ENCODE assay signal across 9 mouse cellular contexts in genomic region chr7:24642491-24642890, GRCm38 (mm10). TPM values are rescaled to one million over a fixed set of nuclear protein-coding genes. Genes with fewer than 3 reads are reported as not detected.
DNase-seq lines count a peak whose midpoint lies in the region; ATAC-seq and TF ChIP-seq lines count a peak whose summit lies in the region.
"Had no signal": no experiment of that assay in that cellular context is flagged by ENCODE, and none has a peak within 500 bp of the region (broad histone marks: within the 10 kb centered on the region; RNA-seq: fewer than 3 reads in every experiment).

No protein-coding gene starts in this region.

- 5% methylated on average over 9 of the region's 9 CpGs for WGBS in midbrain, embryonic 13.5 days

- H3K4me2 ChIP-seq in midbrain, embryonic 13.5 days (replicated peaks) = no peak overlapping the region

- H3K27ac ChIP-seq in midbrain, embryonic 13.5 days = no peak overlapping the region
- H3K27ac ChIP-seq in testis, adult 2 months (ENCODE audit: control insufficient read depth, insufficient read depth, low read depth, low read length) = no peak overlapping the region

- no peak overlapping the region for H3K4me3 ChIP-seq in midbrain, embryonic 13.5 days (replicated peaks)
- H3K4me3 ChIP-seq in testis, adult 2 months (ENCODE audit: control insufficient read depth, low read depth, low read length) = no peak overlapping the region

- no peak for TF ChIP-seq POLR2A in testis, adult 2 months (IDR thresholded peaks at IDR 0.05; ENCODE audit: control insufficient read depth, low read depth, low read length)

- ATAC-seq in cerebellum, adult (ENCODE audit: insufficient number of reproducible peaks, low FRiP score, low TSS enrichment) = no peak
- ATAC-seq in midbrain, embryonic 13.5 days = 0 out of 2 replicates have a peak, but pooled peaks have one; percentile 43

- peak; percentile 11 for DNase-seq in cerebellum, adult 9-11 months
- peak; percentile 8 for DNase-seq in right cerebral cortex, adult 18-20 months
- DNase-seq in right cerebral cortex, postnatal 36 days (ENCODE audit: low spot score in 2 of 2) = no peak
- peak; percentile 54 for DNase-seq in embryo, embryonic 9.5 days (ENCODE audit: extremely low spot score)
- DNase-seq in kidney, postnatal 4 days = peak; percentile 78 to 82

- TF ChIP-seq CTCF in testis, adult 2 months (IDR thresholded peaks at IDR 0.05; ENCODE audit: control insufficient read depth, insufficient read depth, insufficient replicate concordance, low read depth, low read length) = peak; percentile 84; the same call in 1 of the 2 replicates

- H3K27me3 ChIP-seq in midbrain, embryonic 13.5 days = peaks cover 35% of the 10 kb centered on the region
- H3K27me3 ChIP-seq in testis, adult 2 months (ENCODE audit: control insufficient read depth, insufficient read depth, low read length) = no peaks in the 10 kb centered on the region; the same call in 1 of the 2 replicates

- no peaks in the 10 kb centered on the region for H3K36me3 ChIP-seq in midbrain, embryonic 13.5 days
- no peaks in the 10 kb centered on the region for H3K36me3 ChIP-seq in testis, adult 2 months (ENCODE audit: control insufficient read depth, insufficient read depth, low read length)

- H3K9me3 ChIP-seq in midbrain, embryonic 13.5 days = no peaks in the 10 kb centered on the region

- peaks cover 14% of the 10 kb centered on the region for H3K4me1 ChIP-seq in midbrain, embryonic 13.5 days (replicated peaks)
- H3K4me1 ChIP-seq in testis, adult 2 months (ENCODE audit: control insufficient read depth, insufficient read depth, low read length) = peaks cover 15% of the 10 kb centered on the region

- no peak overlapping the region for H3K9ac ChIP-seq in midbrain, embryonic 13.5 days (replicated peaks)

RNA-seq across cellular contexts. Expression of gene Lypd3, which starts 6.1 kb away (rescaled TPM):
- polyA plus RNA-seq in midbrain, embryonic 13.5 days (2015; fragmentation: Nextera tagmentation; extraction: Ambion mirVana) = not detected in 2 replicates
- polyA plus RNA-seq in testis, adult 2 months (2012; rRNA removed) = 0.06 and 0.16 TPM in 2 replicates

RNA-seq across cellular contexts. Expression of gene Phldb3, which starts 31.9 kb away (rescaled TPM):
- not detected in 2 replicates for polyA plus RNA-seq in midbrain, embryonic 13.5 days (2015; fragmentation: Nextera tagmentation; extraction: Ambion mirVana)
- polyA plus RNA-seq in testis, adult 2 months (2012; rRNA removed) = 0.52 and 0.85 TPM in 2 replicates

RNA-seq across cellular contexts. Expression of gene Tex101, which starts 34.0 kb away (rescaled TPM):
- 0.15 TPM in 1 of 2 replicates, not detected in the other for polyA plus RNA-seq in midbrain, embryonic 13.5 days (2015; fragmentation: Nextera tagmentation; extraction: Ambion mirVana)
- polyA plus RNA-seq in testis, adult 2 months (2012; rRNA removed) = 418 and 545 TPM in 2 replicates
- polyA plus RNA-seq: stomach, embryonic 14.5 days had no signal

RNA-seq across cellular contexts. Expression of gene Zfp575, which starts 55.0 kb away (rescaled TPM):
- polyA plus RNA-seq in midbrain, embryonic 13.5 days (2015; fragmentation: Nextera tagmentation; extraction: Ambion mirVana) = 6.4 and 6.6 TPM in 2 replicates
- 0.04 and 0.06 TPM in 2 replicates for polyA plus RNA-seq in testis, adult 2 months (2012; rRNA removed)

RNA-seq across cellular contexts. Expression of gene Ethe1, which starts 55.1 kb away (rescaled TPM):
- polyA plus RNA-seq in midbrain, embryonic 13.5 days (2015; fragmentation: Nextera tagmentation; extraction: Ambion mirVana) = 13.8 and 14.7 TPM in 2 replicates
- 1.3 and 1.5 TPM in 2 replicates for polyA plus RNA-seq in testis, adult 2 months (2012; rRNA removed)

Comparison
In these comparisons a context has a peak if more than half of its experiments do, and no peak if none do; other contexts are left out.
1. DNase-seq: peak in cerebellum, adult 9-11 months (single experiment), right cerebral cortex, adult 18-20 months (single experiment), embryo, embryonic 9.5 days (single experiment) and kidney, postnatal 4 days (2 of 2); none in right cerebral cortex, postnatal 36 days (0 of 2).
2. RNA of gene Tex101, which starts 34.0 kb away (polyA plus RNA-seq): 418 to 545 TPM in testis, adult 2 months; 0.15 TPM in midbrain, embryonic 13.5 days; every median in the first group is over 100 times any median in the second.